Mouse (Mus musculus) erythroblast, embryonic 14.5 days (primary cell): Measurements from ENCODE around the gene Dtnbp1.

Source experiments
- GATA1 ChIP-seq: IDR thresholded peaks from 2 replicates; pipeline ENCODE4 v1.6.1; 2012; ENCODE audit warnings: low read length, inconsistent platforms, mixed read lengths
- TAL1 ChIP-seq: IDR thresholded peaks from 3 replicates; pipeline ENCODE4 v1.6.1; 2012; ENCODE audit warnings: low read length, inconsistent platforms, mixed read lengths

GRCm38 (mm10) chr13:45024821-45025220 lies 22.9 kb upstream of the Dtnbp1 start:
- no peak for TF ChIP-seq GATA1
- no peak for TF ChIP-seq TAL1
